Mouse (Mus musculus) MEL (cell line): Measurements from ENCODE around the gene Pls1. TPM values are rescaled to one million over a fixed set of nuclear protein-coding genes. Genes with fewer than 3 reads are reported as not detected.

Source experiments
- DNase-seq: peaks from one replicate; pipeline ENCODE4 v3.0.0; 2011; ENCODE audit warnings: low read depth, low spot score
- H3K27ac ChIP-seq: 2 replicates; pipeline ENCODE4 v1.5.1; 2012; ENCODE audit warnings: low read depth, mild to moderate bottlenecking, control low read depth, low read length, moderate library complexity; ENCODE audit not compliant: control insufficient read depth
- H3K27me3 ChIP-seq, 2 experiments: fragments of 150-350 bp in 1 of 2; sonication (generic) in 1 of 2; 2 replicates each; pipeline ENCODE4 v1.6.1; 2012; ENCODE audit warnings: low read length in 2 of 2, mild to moderate bottlenecking in 2 of 2, improper control_type of control experiment in 1 of 2, moderate library complexity in 1 of 2; ENCODE audit not compliant: insufficient read depth in 2 of 2, control insufficient read depth in 1 of 2
- H3K36me3 ChIP-seq, 2 experiments: 2 replicates each; pipeline ENCODE4 v1.6.1; 2012 to 2014; ENCODE audit warnings: low read length in 2 of 2, improper control_type of control experiment in 1 of 2, inconsistent platforms in 1 of 2, mild to moderate bottlenecking in 1 of 2; ENCODE audit not compliant: insufficient read depth in 2 of 2, control insufficient read depth in 1 of 2
- H3K4me1 ChIP-seq, 2 experiments: fragments of 150-350 bp in 1 of 2; sonication (generic) in 1 of 2; 2 replicates each; pipeline ENCODE4 v1.6.1; 2012; ENCODE audit warnings: low read length in 2 of 2, improper control_type of control experiment in 1 of 2, mild to moderate bottlenecking in 1 of 2; ENCODE audit not compliant: insufficient read depth in 2 of 2, control insufficient read depth in 1 of 2
- H3K4me3 ChIP-seq, 2 experiments: fragments of 150-350 bp in 1 of 2; sonication (generic) in 1 of 2; 2 replicates each; pipeline ENCODE4 v1.5.1; 2012; ENCODE audit warnings: low read depth in 2 of 2, low read length in 2 of 2, mild to moderate bottlenecking in 2 of 2, moderate library complexity in 2 of 2, control low read depth in 1 of 2, improper control_type of control experiment in 1 of 2; ENCODE audit not compliant: control insufficient read depth in 1 of 2, insufficient read depth in 1 of 2
- H3K79me2 ChIP-seq: 2 replicates; pipeline ENCODE4 v1.6.1; 2012; ENCODE audit warnings: mild to moderate bottlenecking, low read length, moderate library complexity; ENCODE audit not compliant: control insufficient read depth, poor library complexity, insufficient read depth
- H3K9ac ChIP-seq: 2 replicates; pipeline ENCODE4 v1.6.1; 2012; ENCODE audit warnings: low read depth, mild to moderate bottlenecking, control low read depth, low read length, moderate library complexity; ENCODE audit not compliant: control insufficient read depth, poor library complexity, severe bottlenecking
- H3K9me3 ChIP-seq: fragments of 150-350 bp; sonication (generic); replicated peaks from 2 replicates; pipeline ENCODE4 v1.6.1; 2012; ENCODE audit warnings: mild to moderate bottlenecking, low read length, improper control_type of control experiment, moderate library complexity; ENCODE audit not compliant: insufficient read depth
- BHLHE40 ChIP-seq: IDR thresholded peaks from 2 replicates; pipeline ENCODE4 v1.6.1; 2012; ENCODE audit warnings: low read depth, mild to moderate bottlenecking, inconsistent platforms, low read length, improper control_type of control experiment, borderline replicate concordance
- CHD2 ChIP-seq: IDR thresholded peaks from 2 replicates; pipeline ENCODE4 v1.6.1; 2011; ENCODE audit warnings: low read length, improper control_type of control experiment
- ELF1 ChIP-seq: IDR thresholded peaks from 2 replicates; pipeline ENCODE4 v1.6.1; 2014; ENCODE audit warnings: low read depth, mild to moderate bottlenecking, inconsistent platforms, low read length, improper control_type of control experiment, moderate library complexity
- ETS1 ChIP-seq: IDR thresholded peaks from 2 replicates; pipeline ENCODE4 v1.6.1; 2012; ENCODE audit warnings: low read depth, mild to moderate bottlenecking, inconsistent platforms, low read length, improper control_type of control experiment, moderate library complexity
- HCFC1 ChIP-seq: IDR thresholded peaks from 2 replicates; pipeline ENCODE4 v1.6.1; 2012; ENCODE audit warnings: low read depth, mild to moderate bottlenecking, inconsistent platforms, low read length, improper control_type of control experiment, moderate library complexity
- JUND ChIP-seq: IDR thresholded peaks from 2 replicates; pipeline ENCODE4 v1.6.1; 2011; ENCODE audit warnings: low read depth, mild to moderate bottlenecking, improper control_type of control experiment, low read length
- MAFK ChIP-seq: IDR thresholded peaks from 2 replicates; pipeline ENCODE4 v1.6.1; 2011; ENCODE audit warnings: low read depth, mild to moderate bottlenecking, low read length, improper control_type of control experiment, borderline replicate concordance
- MEF2A ChIP-seq: IDR thresholded peaks from 2 replicates; pipeline ENCODE4 v1.6.1; 2014; ENCODE audit warnings: low read depth, mild to moderate bottlenecking, inconsistent platforms, low read length, improper control_type of control experiment; ENCODE audit not compliant: poor library complexity, insufficient replicate concordance, severe bottlenecking; ENCODE audit errors: extremely low read depth
- MXI1 ChIP-seq: IDR thresholded peaks from 2 replicates; pipeline ENCODE4 v1.6.1; 2011; ENCODE audit warnings: mild to moderate bottlenecking, low read depth, low read length, improper control_type of control experiment
- MYB ChIP-seq: IDR thresholded peaks from 2 replicates; pipeline ENCODE4 v1.6.1; 2011; ENCODE audit warnings: mild to moderate bottlenecking, low read depth, low read length, improper control_type of control experiment
- MYC ChIP-seq: IDR thresholded peaks from 2 replicates; pipeline ENCODE4 v1.6.1; 2011; ENCODE audit warnings: low read depth, mild to moderate bottlenecking, low read length, improper control_type of control experiment, moderate library complexity
- POLR2AphosphoS5 ChIP-seq: IDR thresholded peaks from 2 replicates; pipeline ENCODE4 v1.6.1; 2012; ENCODE audit warnings: low read depth, borderline replicate concordance, mild to moderate bottlenecking, inconsistent platforms, low read length, moderate library complexity, mixed read lengths
- RCOR1 ChIP-seq: IDR thresholded peaks from 2 replicates; pipeline ENCODE4 v1.6.1; 2012; ENCODE audit warnings: low read depth, mild to moderate bottlenecking, inconsistent platforms, low read length, improper control_type of control experiment
- TAL1 ChIP-seq: IDR thresholded peaks from 2 replicates; pipeline ENCODE4 v1.6.1; 2012; ENCODE audit warnings: mild to moderate bottlenecking, inconsistent platforms, low read length, moderate library complexity, mixed read lengths
- TBP ChIP-seq: IDR thresholded peaks from 2 replicates; pipeline ENCODE4 v1.8.0; 2011; ENCODE audit warnings: low read depth, low read length, improper control_type of control experiment
- TCF12 ChIP-seq: IDR thresholded peaks from 2 replicates; pipeline ENCODE4 v1.6.1; 2014; ENCODE audit warnings: low read depth, mild to moderate bottlenecking, inconsistent platforms, low read length, improper control_type of control experiment, moderate library complexity
- UBTF ChIP-seq: IDR thresholded peaks from 2 replicates; pipeline ENCODE4 v1.6.1; 2012; ENCODE audit warnings: low read depth, mild to moderate bottlenecking, inconsistent platforms, low read length, improper control_type of control experiment, moderate library complexity, borderline replicate concordance; ENCODE audit not compliant: insufficient read depth
- USF2 ChIP-seq, 2 experiments: IDR thresholded peaks; 2 replicates each; pipeline ENCODE4 v1.6.1; 2011 to 2012; ENCODE audit warnings: improper control_type of control experiment in 2 of 2, low read length in 2 of 2, borderline replicate concordance in 1 of 2, inconsistent platforms in 1 of 2, low read depth in 1 of 2, mild to moderate bottlenecking in 1 of 2; ENCODE audit not compliant: insufficient read depth in 1 of 2
- ZC3H11A ChIP-seq: IDR thresholded peaks from 2 replicates; pipeline ENCODE4 v1.6.1; 2012; ENCODE audit warnings: low read depth, mild to moderate bottlenecking, inconsistent platforms, low read length, improper control_type of control experiment
- ZNF384 ChIP-seq: IDR thresholded peaks from 2 replicates; pipeline ENCODE4 v1.6.1; 2012; ENCODE audit warnings: low read depth, mild to moderate bottlenecking, inconsistent platforms, low read length, improper control_type of control experiment
- polyA plus RNA-seq, 2 experiments: library from polyadenylated mRNA; stranded (reverse) in 1 of 2; unstranded in 1 of 2; fragments of >175 nt in 1 of 2; fragments of >200 nt in 1 of 2; gene quantifications; 2 replicates each; pipeline versions ENCODE4 v1.2.1 to v1.2.4; 2012; ENCODE audit warnings: low replicate concordance in 2 of 2, low read depth in 1 of 2; ENCODE audit not compliant: insufficient read length in 2 of 2, insufficient read depth in 1 of 2, missing spikeins in 1 of 2
- total RNA-seq: library from RNA; depleted of rRNA; stranded (reverse); fragments of 300-350 nt; gene quantifications from 2 replicates; pipeline ENCODE4 v1.2.3, GENCODE M21; 2012; rRNA removed

Pls1 gene
- total and polyA plus RNA-seq, 3 experiments: 0.04 TPM; not detected in 2

GRCm38 (mm10) chr9:95704078-95704477 is 141.0 kb downstream of the Pls1 start:
- DNase-seq: no peak
- no peaks in the 10 kb centered on the region for H3K36me3 ChIP-seq
- H3K27me3 ChIP-seq: no peaks in the 10 kb centered on the region
- no peak overlapping the region for H3K27ac ChIP-seq
- H3K4me3 ChIP-seq: no peak overlapping the region
- no peak for TF ChIP-seq ZNF384
- TF ChIP-seq JUND: no peak
- TF ChIP-seq MEF2A: no peak
- no peak for TF ChIP-seq TCF12
- no peak for TF ChIP-seq CHD2
- TF ChIP-seq POLR2AphosphoS5: no peak
- no peak for TF ChIP-seq MYB
- TF ChIP-seq UBTF: no peak
- no peak for TF ChIP-seq MXI1
- no peak for TF ChIP-seq ZC3H11A
- TF ChIP-seq RCOR1: no peak
- TF ChIP-seq ETS1: no peak
- no peak for TF ChIP-seq HCFC1
- no peak for TF ChIP-seq ELF1
- TF ChIP-seq TAL1: no peak
- no peak for TF ChIP-seq TBP
- TF ChIP-seq BHLHE40: no peak
- TF ChIP-seq MYC: no peak
- no peak for TF ChIP-seq USF2 (IDR thresholded peaks at IDR 0.05; ENCODE audit: borderline replicate concordance in 1 of 2, insufficient read depth in 1 of 2, low read depth in 1 of 2, low read length in 2 of 2)
- no peak for TF ChIP-seq MAFK
- H3K9me3 ChIP-seq: no peaks in the 10 kb centered on the region
- no peaks in the 10 kb centered on the region for H3K4me1 ChIP-seq
- H3K9ac ChIP-seq: no peak overlapping the region
- H3K79me2 ChIP-seq: no peaks in the 10 kb centered on the region

Other genes with a start within 250 kb of the Pls1 start
- gene Pcolce2, start 207.7 kb downstream of the Pls1 start, total RNA-seq: not detected in 2 replicates
- gene Pcolce2, start 207.7 kb downstream of the Pls1 start, polyA plus RNA-seq: not detected
- gene Trpc1, start 94.9 kb downstream of the Pls1 start, total RNA-seq: 0.10 and 0.15 TPM in 2 replicates
- under 1 TPM in 1 of 2 experiments, not detected in 1; 0.50 TPM for gene Trpc1, start 94.9 kb downstream of the Pls1 start, polyA plus RNA-seq
- gene Atr, start 12.3 kb upstream of the Pls1 start, total RNA-seq: 19.6 and 19.8 TPM in 2 replicates
- 10 to 100 TPM in 1 of 2 experiments, not detected in 1; 12.2 TPM for gene Atr, start 12.3 kb upstream of the Pls1 start, polyA plus RNA-seq
- 7.0 and 7.6 TPM in 2 replicates for gene Xrn1, start 109.4 kb upstream of the Pls1 start, total RNA-seq
- 1 to 10 TPM in 1 of 2 experiments, not detected in 1; 8.3 TPM for gene Xrn1, start 109.4 kb upstream of the Pls1 start, polyA plus RNA-seq